Mouse (Mus musculus) heart, adult 2 months (tissue): Measurements from ENCODE around the gene Pla2g2c. TPM values are rescaled to one million over a fixed set of nuclear protein-coding genes. Genes with fewer than 3 reads are reported as not detected.

Experiments
- DNase-seq, 2 experiments: peaks; one replicate each; pipeline ENCODE4 v3.0.0; 2021
- H3K27ac ChIP-seq: fragments of 200-600 bp; 2 replicates; pipeline ENCODE4 v1.8.1; 2022
- H3K27me3 ChIP-seq: fragments of 200-500 bp; 2 replicates; pipeline ENCODE4 v1.6.1; 2012; ENCODE audit warnings: mild to moderate bottlenecking, low read length, inconsistent platforms, mixed read lengths; ENCODE audit not compliant: control insufficient read depth, insufficient read depth
- H3K36me3 ChIP-seq: fragments of 200-500 bp; 2 replicates; pipeline ENCODE4 v1.6.1; 2012; ENCODE audit warnings: low read length, inconsistent platforms; ENCODE audit not compliant: control insufficient read depth, insufficient read depth
- H3K4me1 ChIP-seq: fragments of 200-500 bp; 2 replicates; pipeline ENCODE4 v1.6.1; 2011; ENCODE audit warnings: low read length; ENCODE audit not compliant: control insufficient read depth, insufficient read depth
- H3K4me3 ChIP-seq: fragments of 200-600 bp; 2 replicates; pipeline ENCODE4 v1.8.1; 2022
- H3K79me2 ChIP-seq: fragments of 200-500 bp; replicated peaks from 2 replicates; pipeline ENCODE4 v1.6.1; 2012; ENCODE audit warnings: mild to moderate bottlenecking, inconsistent platforms, low read length, moderate library complexity, mixed read lengths; ENCODE audit not compliant: control insufficient read depth, insufficient read depth
- H3K9ac ChIP-seq: fragments of 200-500 bp; 2 replicates; pipeline ENCODE4 v1.6.1; 2012; ENCODE audit warnings: low read depth, mild to moderate bottlenecking, control low read depth, inconsistent platforms, low read length, mixed read lengths
- CTCF ChIP-seq: fragments of 200-600 bp; IDR thresholded peaks from 2 replicates; pipeline ENCODE4 v1.8.1; 2022; ENCODE audit warnings: antibody characterized with exemption, mild to moderate bottlenecking, moderate library complexity
- EP300 ChIP-seq: fragments of 200-500 bp; IDR thresholded peaks from 2 replicates; pipeline ENCODE4 v1.6.1; 2011; ENCODE audit warnings: low read depth, low read length, control low read depth; ENCODE audit not compliant: insufficient read depth
- POLR2A ChIP-seq: fragments of 200-500 bp; IDR thresholded peaks from 2 replicates; pipeline ENCODE4 v1.6.1; 2011; ENCODE audit warnings: mild to moderate bottlenecking, low read depth, low read length, control low read depth; ENCODE audit not compliant: insufficient read depth
- WGBS: fragments of 180-500 bp; shearing (Covaris S2); methylation state at CpG from one replicate; pipeline ENCODE4 v1.1.7; 2018; 5-methylcytosine and 5-hydroxymethylcytosine counted together
- intact Hi-C: fragments of 180-260 bp; cut with DNase I; formaldehyde crosslinking; loops from one replicate; pipeline ENCODE4 v1.15.1; 2025
- polyA plus RNA-seq: library from polyadenylated mRNA; depleted of rRNA; stranded (reverse); fragments of >200 nt; gene quantifications from 2 replicates; pipeline ENCODE4 v1.2.3, GENCODE M21; 2012
- total RNA-seq, 2 experiments: library from RNA; stranded (reverse); gene quantifications; 2 replicates each; pipeline ENCODE4 v1.2.3; 2021

The Pla2g2c gene
- total and polyA plus RNA-seq, 3 experiments: 0.14 to 0.98 TPM; not detected in 1

DNA sequence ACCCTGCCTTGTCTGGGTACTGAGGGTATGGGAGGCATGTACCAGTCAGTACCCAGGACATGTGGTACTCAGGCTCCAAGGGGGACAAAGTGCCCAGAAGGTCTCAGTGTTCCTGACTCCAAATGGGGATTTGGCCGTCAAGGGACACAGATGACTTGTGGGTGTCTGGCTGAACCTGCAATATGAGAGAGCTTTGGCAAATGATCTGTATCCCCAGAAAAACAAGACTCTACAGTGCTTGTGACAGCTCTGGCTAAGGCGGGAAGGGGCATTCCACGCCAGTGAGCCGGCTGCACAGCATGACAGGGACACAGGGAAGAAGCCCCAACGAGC is 5.4 kb upstream of the Pla2g2c start:
- TF ChIP-seq CTCF (no peak), EP300 (no peak), POLR2A (no peak)
- 91% methylated on average over 5 of the region's 5 CpGs for WGBS
- Histone ChIP-seq H3K4me3 (no peak overlapping the region), H3K4me1 (peaks cover 4% of the 10 kb centered on the region; the same call in 1 of the 2 replicates), H3K27me3 (no peaks in the 10 kb centered on the region), H3K79me2 (no peaks in the 10 kb centered on the region), H3K27ac (no peak overlapping the region), H3K36me3 (no peaks in the 10 kb centered on the region), H3K9ac (no peak overlapping the region)
- no peak for DNase-seq
- intact Hi-C loops: no loop called here

DNA sequence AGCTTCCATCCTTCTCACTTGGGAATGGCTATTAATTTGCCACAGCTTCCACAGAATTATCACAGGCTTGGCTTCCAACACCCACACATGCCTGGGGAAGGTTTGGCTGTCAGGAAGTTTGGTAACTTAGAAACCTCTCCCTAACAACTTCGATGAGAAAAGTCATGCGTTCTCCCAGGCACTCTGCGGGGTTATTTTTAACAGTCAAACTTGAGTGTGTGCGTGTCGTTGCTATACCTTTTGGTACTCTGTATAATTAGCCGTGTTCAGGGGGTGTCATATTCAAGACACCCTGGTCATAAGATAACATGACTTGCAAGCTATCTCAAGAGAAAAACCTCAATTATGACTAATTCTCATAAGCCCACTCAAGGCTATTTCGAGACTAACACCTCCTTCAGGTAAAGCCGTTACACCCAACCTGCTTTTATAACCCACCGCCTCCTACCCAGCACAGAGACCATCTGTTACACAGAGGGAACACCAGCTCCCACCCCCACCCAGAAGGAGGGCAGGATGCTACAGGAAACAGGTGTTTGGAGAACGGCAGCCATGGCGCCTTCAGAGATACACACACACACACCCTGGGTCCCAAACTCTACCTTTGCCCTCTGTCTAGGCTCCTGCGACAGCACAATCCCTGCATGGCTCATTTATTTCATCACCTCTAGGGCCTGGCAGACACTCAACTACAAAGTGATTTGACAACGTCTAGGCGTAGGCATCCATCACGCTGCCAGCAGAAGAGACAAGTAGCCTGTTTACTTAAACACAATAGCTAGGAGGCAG is 905 bp upstream of the Pla2g2c start:
- Histone ChIP-seq H3K27ac (peak overlapping the region; percentile 34), H3K27me3 (no peaks in the 10 kb centered on the region), H3K4me1 (peaks cover 5% of the 10 kb centered on the region), H3K9ac (no peak overlapping the region), H3K79me2 (no peaks in the 10 kb centered on the region), H3K36me3 (no peaks in the 10 kb centered on the region), H3K4me3 (no peak overlapping the region)
- WGBS: 22% methylated on average over 15 of the region's 15 CpGs
- peak; percentile 26 to 46 for DNase-seq
- TF ChIP-seq EP300: no peak
- no peak for TF ChIP-seq CTCF
- no peak for TF ChIP-seq POLR2A
- intact Hi-C loops: no loop called here

DNA sequence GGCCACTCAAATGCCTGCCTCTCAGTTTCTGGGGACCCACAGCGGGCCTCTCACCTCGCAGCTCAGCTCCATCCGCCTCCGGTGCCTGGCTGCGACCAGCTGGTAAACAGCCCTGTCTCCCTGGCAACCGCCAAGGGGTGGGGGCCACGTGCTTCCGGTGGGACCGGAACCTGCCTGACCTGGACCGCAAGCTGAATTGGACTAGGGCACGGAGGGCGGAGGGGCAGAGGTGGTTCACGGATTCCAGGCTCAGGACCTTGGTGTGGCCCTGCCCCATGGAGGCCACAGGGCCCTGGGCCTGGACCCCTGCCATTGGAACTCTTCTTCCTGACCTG is 502 bp downstream of the Pla2g2c start:
- Histone ChIP-seq H3K4me3 (no peak overlapping the region), H3K27me3 (no peaks in the 10 kb centered on the region), H3K27ac (peak overlapping the region; percentile 12; the same call in 1 of the 2 replicates), H3K4me1 (peaks cover 5% of the 10 kb centered on the region), H3K9ac (no peak overlapping the region), H3K79me2 (no peaks in the 10 kb centered on the region), H3K36me3 (no peaks in the 10 kb centered on the region)
- DNase-seq: peak; percentile 68 to 80
- 32% methylated on average over 13 of the region's 13 CpGs for WGBS
- intact Hi-C loops: no loop called here
- TF ChIP-seq EP300: no peak

DNA sequence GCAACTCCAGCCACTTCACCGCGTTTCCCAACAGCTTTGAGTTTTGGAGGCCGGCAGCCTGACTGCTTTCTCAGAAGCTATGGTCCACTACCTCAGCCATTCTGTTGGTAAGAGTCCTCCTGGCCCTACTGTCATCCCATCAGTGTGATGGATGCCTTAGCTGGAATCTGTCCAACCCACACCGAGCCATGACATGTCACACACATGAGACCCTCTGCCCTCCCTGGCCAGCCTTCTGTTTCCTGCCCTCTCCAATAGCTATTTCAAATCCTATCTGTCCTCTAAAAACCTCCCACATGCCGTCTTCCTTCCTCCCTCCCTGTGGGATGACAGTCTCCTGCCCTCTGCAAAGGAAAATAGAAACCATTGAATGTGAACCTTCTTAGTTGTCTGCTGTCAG is 1.2 kb downstream of the Pla2g2c start:
- Histone ChIP-seq H3K79me2 (no peaks in the 10 kb centered on the region), H3K27ac (no peak overlapping the region; the same call in 1 of the 2 replicates), H3K27me3 (no peaks in the 10 kb centered on the region), H3K9ac (no peak overlapping the region), H3K36me3 (no peaks in the 10 kb centered on the region), H3K4me3 (no peak overlapping the region), H3K4me1 (peaks cover 5% of the 10 kb centered on the region)
- no peak for DNase-seq
- WGBS: 41% methylated on average over 5 of the region's 5 CpGs
- TF ChIP-seq POLR2A: no peak
- no peak for TF ChIP-seq EP300
- no peak for TF ChIP-seq CTCF
- intact Hi-C loops: no loop called here

DNA sequence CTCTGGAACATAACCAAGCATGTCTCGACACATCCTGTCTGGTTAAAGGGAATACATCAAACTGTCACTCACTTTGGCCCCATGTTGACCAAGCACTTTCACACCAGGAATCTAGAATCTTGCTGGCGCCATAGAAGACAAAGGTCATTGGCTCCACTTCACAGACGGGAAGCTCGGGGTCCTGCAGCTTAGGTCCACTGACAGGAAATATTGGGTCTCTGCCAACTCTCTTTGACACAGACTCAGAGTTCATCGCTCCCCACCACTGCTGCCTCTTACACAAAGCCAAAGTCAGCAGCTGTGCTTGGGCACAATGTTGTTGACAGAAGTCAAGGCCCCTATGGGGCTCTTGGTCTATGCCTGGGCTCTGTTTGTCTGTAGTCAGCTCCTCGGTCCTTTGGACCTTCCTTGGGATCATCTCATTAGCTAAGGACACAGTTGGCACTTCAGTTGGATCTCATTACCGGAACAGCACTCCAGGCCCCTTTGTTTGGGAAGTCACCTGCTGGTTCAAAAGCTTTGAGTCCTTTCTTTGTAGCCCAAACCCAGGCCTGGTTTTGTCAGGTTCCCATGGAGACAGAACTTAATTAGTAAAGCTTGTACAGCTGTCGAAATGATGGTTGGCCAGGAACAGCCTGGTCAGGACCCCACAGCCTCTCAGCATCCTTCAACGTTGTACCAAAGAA is 4.6 kb downstream of the Pla2g2c start:
- H3K36me3 ChIP-seq: no peaks in the 10 kb centered on the region
- intact Hi-C loops: no loop called here
- TF ChIP-seq CTCF (no peak), EP300 (no peak), POLR2A (no peak)
- WGBS: 39% methylated on average over 9 of the region's 9 CpGs
- no peaks in the 10 kb centered on the region for H3K27me3 ChIP-seq
- H3K79me2 ChIP-seq: no peaks in the 10 kb centered on the region
- peaks cover 2% of the 10 kb centered on the region; the same call in 1 of the 2 replicates for H3K4me1 ChIP-seq
- H3K27ac ChIP-seq: no peak overlapping the region
- no peak overlapping the region for H3K9ac ChIP-seq
- DNase-seq: no peak
- no peak overlapping the region for H3K4me3 ChIP-seq

DNA sequence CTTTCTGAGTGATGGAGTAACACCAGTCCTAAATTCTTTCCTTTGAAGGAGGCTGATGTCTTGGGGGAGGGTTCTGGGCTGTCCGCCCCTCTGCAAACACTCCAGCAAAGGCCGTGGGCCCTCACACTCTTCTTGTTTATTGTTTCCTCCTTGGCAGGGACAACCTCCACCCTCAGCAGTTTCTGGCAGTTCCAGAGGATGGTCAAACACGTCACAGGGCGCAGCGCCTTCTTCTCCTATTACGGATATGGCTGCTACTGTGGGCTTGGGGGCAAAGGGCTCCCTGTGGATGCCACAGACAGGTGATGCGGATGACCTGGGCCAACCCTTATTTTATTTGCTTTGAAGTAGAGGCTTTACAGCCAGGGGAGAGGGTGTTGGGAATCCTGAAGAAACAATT is 9.5 kb downstream of the Pla2g2c start:
- H3K4me3 ChIP-seq: no peak overlapping the region
- WGBS: 80% methylated on average over 7 of the region's 7 CpGs
- intact Hi-C loops: no loop called here
- no peak overlapping the region for H3K9ac ChIP-seq
- no peak for DNase-seq
- H3K27me3 ChIP-seq: no peaks in the 10 kb centered on the region
- no peaks in the 10 kb centered on the region for H3K4me1 ChIP-seq
- no peaks in the 10 kb centered on the region for H3K79me2 ChIP-seq
- H3K27ac ChIP-seq: no peak overlapping the region
- H3K36me3 ChIP-seq: no peaks in the 10 kb centered on the region
- no peak for TF ChIP-seq EP300
- TF ChIP-seq POLR2A: no peak
- TF ChIP-seq CTCF: no peak
